Mouse (Mus musculus) erythroblast, embryonic 14.5 days (primary cell): ENCODE data around the gene Rundc3a.

Source experiments
- GATA1 ChIP-seq: IDR thresholded peaks from 2 replicates; pipeline ENCODE4 v1.6.1; 2012; ENCODE audit warnings: low read length, inconsistent platforms, mixed read lengths
- TAL1 ChIP-seq: IDR thresholded peaks from 3 replicates; pipeline ENCODE4 v1.6.1; 2012; ENCODE audit warnings: low read length, inconsistent platforms, mixed read lengths

GRCm38 (mm10) chr11:102445891-102446361 lies 52.7 kb downstream of the Rundc3a start:
- no peak for TF ChIP-seq GATA1
- no peak for TF ChIP-seq TAL1
